Mouse (Mus musculus) midbrain, embryonic 16.5 days (tissue): ENCODE data around the gene Tcf7l1. TPM values are rescaled to one million over a fixed set of nuclear protein-coding genes. Genes with fewer than 3 reads are reported as not detected.
"Not testable (repeated sequence)": the region's sequence is repeated elsewhere in the genome, so short reads cannot be mapped to it uniquely, and the experiment has no call there.

Experiments
- ATAC-seq: fragments of 200-750 bp; cut with Nextera tagmentation; 2 replicates; pipeline ENCODE4 v1.8.0; 2017; ENCODE audit warnings: moderate TSS enrichment
- H3K27ac ChIP-seq: fragments of 300-500 bp; sonication (generic); 2 replicates; pipeline ENCODE4 v1.5.1; 2014; ENCODE audit warnings: mild to moderate bottlenecking, low read length, mixed read lengths
- H3K27me3 ChIP-seq: fragments of 300-500 bp; sonication (generic); 2 replicates; pipeline ENCODE4 v1.6.1; 2014; ENCODE audit warnings: low read depth, low read length, mixed read lengths; ENCODE audit not compliant: control insufficient read depth, insufficient read depth
- H3K36me3 ChIP-seq: fragments of 300-500 bp; sonication (generic); 2 replicates; pipeline ENCODE4 v1.6.1; 2014; ENCODE audit warnings: mild to moderate bottlenecking, low read length, moderate library complexity, mixed read lengths; ENCODE audit not compliant: control insufficient read depth, insufficient read depth
- H3K4me1 ChIP-seq: fragments of 300-500 bp; sonication (generic); 2 replicates; pipeline ENCODE4 v1.6.1; 2014; ENCODE audit warnings: mild to moderate bottlenecking, low read length, mixed read lengths; ENCODE audit not compliant: control insufficient read depth, insufficient read depth
- H3K4me2 ChIP-seq: fragments of 300-500 bp; sonication (generic); 2 replicates; pipeline ENCODE4 v1.6.1; 2014; ENCODE audit warnings: mild to moderate bottlenecking, low read length, mixed read lengths
- H3K4me3 ChIP-seq: fragments of 300-500 bp; sonication (generic); 2 replicates; pipeline ENCODE4 v1.5.1; 2014; ENCODE audit warnings: low read depth, mild to moderate bottlenecking, low read length, moderate library complexity, mixed read lengths
- H3K9ac ChIP-seq: fragments of 300-500 bp; sonication (generic); 2 replicates; pipeline ENCODE4 v1.6.1; 2014; ENCODE audit warnings: low read depth, low read length, mixed read lengths
- H3K9me3 ChIP-seq: fragments of 300-500 bp; sonication (generic); replicated peaks from 2 replicates; pipeline ENCODE4 v1.6.1; 2014; ENCODE audit warnings: mild to moderate bottlenecking, low read length, mixed read lengths; ENCODE audit not compliant: control insufficient read depth, poor library complexity, severe bottlenecking
- WGBS: fragments of 180-500 bp; shearing (Covaris S2); extraction: QIAGEN DNeasy Blood & Tissue Kit; methylation state at CpG from one replicate; pipeline ENCODE4 v1.1.7; 2014; 5-methylcytosine and 5-hydroxymethylcytosine counted together
- polyA plus RNA-seq: library from polyadenylated mRNA; unstranded; fragments of >200 nt; fragmentation: Nextera tagmentation; extraction: Ambion mirVana; gene quantifications from 2 replicates; pipeline ENCODE4 v1.2.1, GENCODE M21; 2015

The Tcf7l1 gene
- polyA plus RNA-seq, result 4.1 and 4.6 TPM in 2 replicates

DNA sequence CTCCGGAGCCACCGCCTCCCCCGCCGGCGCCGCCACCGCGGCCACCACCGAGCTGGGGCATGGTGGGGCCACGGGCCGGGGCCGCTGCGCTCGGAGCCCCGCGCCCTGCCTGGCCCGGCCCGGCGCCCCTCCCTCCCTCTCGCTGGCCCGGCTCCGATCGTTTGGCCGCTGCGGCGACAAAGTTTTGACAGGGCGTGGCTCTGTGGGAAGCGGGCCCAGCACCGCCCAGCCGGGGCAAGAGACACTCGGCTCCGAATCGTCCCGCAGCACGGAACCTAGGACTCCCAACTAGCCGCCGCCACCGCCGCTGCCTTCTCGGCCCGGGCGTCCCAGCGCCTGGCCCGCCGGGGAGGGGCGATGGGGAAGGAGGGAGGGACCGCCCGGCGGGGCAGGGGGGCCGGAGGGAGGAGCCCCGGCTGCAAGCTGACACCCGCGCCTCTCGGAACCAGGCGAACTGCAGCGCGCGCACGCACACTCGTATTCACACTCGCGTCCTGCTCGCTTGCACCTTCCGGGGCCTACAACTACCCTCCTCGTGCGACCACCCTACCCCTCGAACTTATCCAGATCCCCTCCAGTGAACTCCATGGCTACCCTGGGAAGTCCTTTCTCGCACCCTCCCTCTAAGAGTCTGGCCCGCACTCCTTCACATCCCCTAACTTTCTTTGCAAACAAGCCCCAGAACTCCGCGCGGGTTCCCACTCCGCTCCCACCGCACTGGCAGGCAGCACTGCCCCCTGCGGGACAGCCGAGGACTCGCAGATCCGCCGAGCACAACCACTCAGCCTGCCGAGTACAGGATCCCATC is at the start of gene Tcf7l1:
Gene Tcf7l1 (minus strand): TSS at position 363 of the 808 bp plus-strand sequence.
- peak; percentile 88 for ATAC-seq
- H3K36me3 ChIP-seq, result no peaks in the 10 kb centered on the region
- H3K9ac ChIP-seq, result peak within 1 kb of the TSS; percentile 66
- H3K27ac ChIP-seq, result peak within 1 kb of the TSS; percentile 76
- peak within 1 kb of the TSS; percentile 100 for H3K4me2 ChIP-seq
- peaks cover 14% of the 10 kb centered on the region for H3K4me1 ChIP-seq
- peak within 1 kb of the TSS; percentile 68 for H3K4me3 ChIP-seq
- H3K9me3 ChIP-seq, result no peaks in the 10 kb centered on the region
- peaks cover 12% of the 10 kb centered on the region for H3K27me3 ChIP-seq
- under 1% methylated on average over 60 of the region's 80 CpGs for WGBS

DNA sequence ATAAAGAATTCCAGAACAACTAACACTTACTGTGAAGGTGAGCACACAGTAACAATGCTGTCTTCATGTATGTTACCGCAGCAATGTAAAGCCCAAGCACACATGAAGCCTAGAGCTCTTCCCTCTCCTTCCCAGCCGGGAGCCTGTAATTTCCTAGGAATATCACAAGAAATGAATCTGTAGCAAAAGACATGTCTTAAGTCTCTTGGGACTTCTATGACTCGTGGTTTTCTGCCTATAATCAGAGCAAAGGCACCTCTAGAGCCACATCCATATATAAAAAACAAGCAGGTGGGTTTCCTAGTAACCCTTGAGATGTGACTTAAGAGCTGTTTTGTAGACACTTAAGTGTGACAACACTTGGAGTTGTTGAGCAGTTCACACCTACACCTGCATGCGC is 48.7 kb upstream of the Tcf7l1 start:
- WGBS, result 90% methylated on average over 4 of the region's 4 CpGs
- H3K9ac ChIP-seq, result no peak overlapping the region

GRCm38 (mm10) chr6:72834518-72834917 is 45.5 kb upstream of the Tcf7l1 start:
- Histone ChIP-seq H3K36me3 (no peaks in the 10 kb centered on the region; the same call in 1 of the 2 replicates), H3K4me2 (no peak overlapping the region), H3K4me3 (no peak overlapping the region), H3K27ac (no peak overlapping the region), H3K9ac (no peak overlapping the region), H3K4me1 (no peaks in the 10 kb centered on the region), H3K9me3 (no peaks in the 10 kb centered on the region), H3K27me3 (no peaks in the 10 kb centered on the region)
- ATAC-seq, result no peak
- WGBS, result 63% methylated on average over 4 of the region's 4 CpGs

More for the DNA sequence above, 48.7 kb upstream of the Tcf7l1 start:
- H3K36me3 ChIP-seq, result peaks cover 3% of the 10 kb centered on the region; the same call in 1 of the 2 replicates
- no peak overlapping the region for H3K4me2 ChIP-seq
- H3K4me3 ChIP-seq, result no peak overlapping the region
- H3K27ac ChIP-seq, result no peak overlapping the region
- no peak for ATAC-seq
- H3K9me3 ChIP-seq, result no peaks in the 10 kb centered on the region
- no peaks in the 10 kb centered on the region for H3K4me1 ChIP-seq
- no peaks in the 10 kb centered on the region for H3K27me3 ChIP-seq

DNA sequence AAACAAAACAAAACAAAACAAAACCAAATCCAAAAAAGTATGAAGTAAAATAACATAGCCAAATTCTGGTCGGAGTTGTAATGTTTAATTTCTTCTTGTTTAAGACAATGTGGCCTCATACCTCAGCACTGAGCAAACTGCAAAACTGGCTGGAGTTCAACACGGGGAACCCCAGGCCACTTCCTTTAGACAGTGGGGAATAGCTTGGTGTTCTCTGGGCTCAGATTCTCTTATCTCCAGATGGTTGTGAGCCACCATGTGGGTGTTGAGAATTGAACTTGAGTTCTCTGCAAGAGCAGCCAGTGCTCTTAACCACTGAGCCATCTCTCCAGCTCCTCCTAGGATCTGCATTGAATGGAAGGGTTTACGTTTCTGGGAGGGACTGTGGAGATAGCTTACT is 42.8 kb upstream of the Tcf7l1 start:
- ATAC-seq, result no peak

GRCm38 (mm10) chr6:72831276-72831675 is 42.2 kb upstream of the Tcf7l1 start:
- 32% methylated on average over 3 of the region's 3 CpGs for WGBS
- no peaks in the 10 kb centered on the region for H3K36me3 ChIP-seq
- H3K27me3 ChIP-seq, result no peaks in the 10 kb centered on the region
- no peak overlapping the region for H3K9ac ChIP-seq
- H3K9me3 ChIP-seq, result no peaks in the 10 kb centered on the region
- no peak for ATAC-seq
- H3K4me3 ChIP-seq, result no peak overlapping the region
- no peak overlapping the region for H3K27ac ChIP-seq
- H3K4me2 ChIP-seq, result no peak overlapping the region
- no peaks in the 10 kb centered on the region for H3K4me1 ChIP-seq

More for the DNA sequence above, 42.8 kb upstream of the Tcf7l1 start:
- Histone ChIP-seq H3K4me2 (no peak overlapping the region), H3K27me3 (no peaks in the 10 kb centered on the region), H3K4me1 (no peaks in the 10 kb centered on the region), H3K4me3 (no peak overlapping the region), H3K9ac (no peak overlapping the region), H3K36me3 (no peaks in the 10 kb centered on the region; the same call in 1 of the 2 replicates), H3K9me3 (no peaks in the 10 kb centered on the region), H3K27ac (no peak overlapping the region)
- WGBS, result 59% methylated on average over 3 of the region's 3 CpGs

- H3K4me3 ChIP-seq, result no peak overlapping the region
- no peak overlapping the region for H3K9ac ChIP-seq
- peaks cover 10% of the 10 kb centered on the region for H3K4me1 ChIP-seq
- H3K27ac ChIP-seq, result no peak overlapping the region
- 70% methylated on average over 3 of the region's 3 CpGs for WGBS
- no peak for ATAC-seq
- no peaks in the 10 kb centered on the region for H3K36me3 ChIP-seq
- H3K9me3 ChIP-seq, result no peaks in the 10 kb centered on the region
- no peak overlapping the region for H3K4me2 ChIP-seq
- H3K27me3 ChIP-seq, result no peaks in the 10 kb centered on the region
Observed at GRCm38 (mm10) chr6:72828857-72829256, 39.8 kb upstream of the Tcf7l1 start.

- not testable (repeated sequence) for H3K27ac ChIP-seq, ATAC-seq, H3K9ac ChIP-seq, H3K36me3 ChIP-seq, H3K4me3 ChIP-seq, H3K9me3 ChIP-seq, H3K27me3 ChIP-seq
- WGBS, result 12% methylated on average over 7 of the region's 9 CpGs
- H3K4me2 ChIP-seq, result peak overlapping the region; percentile 17; the same call in 1 of the 2 replicates
- H3K4me1 ChIP-seq, result peaks cover 10% of the 10 kb centered on the region
Observed at GRCm38 (mm10) chr6:72828037-72828436, 39.0 kb upstream of the Tcf7l1 start.

GRCm38 (mm10) chr6:72825762-72826161 is 36.7 kb upstream of the Tcf7l1 start:
- no peak overlapping the region for H3K9ac ChIP-seq
- no peak overlapping the region for H3K27ac ChIP-seq
- no peak for ATAC-seq
- no peaks in the 10 kb centered on the region for H3K9me3 ChIP-seq
- no peaks in the 10 kb centered on the region for H3K27me3 ChIP-seq
- H3K4me2 ChIP-seq, result no peak overlapping the region
- peaks cover 10% of the 10 kb centered on the region for H3K4me1 ChIP-seq
- no peaks in the 10 kb centered on the region for H3K36me3 ChIP-seq
- WGBS, result 50% methylated on average over 9 of the region's 9 CpGs
- H3K4me3 ChIP-seq, result no peak overlapping the region

DNA sequence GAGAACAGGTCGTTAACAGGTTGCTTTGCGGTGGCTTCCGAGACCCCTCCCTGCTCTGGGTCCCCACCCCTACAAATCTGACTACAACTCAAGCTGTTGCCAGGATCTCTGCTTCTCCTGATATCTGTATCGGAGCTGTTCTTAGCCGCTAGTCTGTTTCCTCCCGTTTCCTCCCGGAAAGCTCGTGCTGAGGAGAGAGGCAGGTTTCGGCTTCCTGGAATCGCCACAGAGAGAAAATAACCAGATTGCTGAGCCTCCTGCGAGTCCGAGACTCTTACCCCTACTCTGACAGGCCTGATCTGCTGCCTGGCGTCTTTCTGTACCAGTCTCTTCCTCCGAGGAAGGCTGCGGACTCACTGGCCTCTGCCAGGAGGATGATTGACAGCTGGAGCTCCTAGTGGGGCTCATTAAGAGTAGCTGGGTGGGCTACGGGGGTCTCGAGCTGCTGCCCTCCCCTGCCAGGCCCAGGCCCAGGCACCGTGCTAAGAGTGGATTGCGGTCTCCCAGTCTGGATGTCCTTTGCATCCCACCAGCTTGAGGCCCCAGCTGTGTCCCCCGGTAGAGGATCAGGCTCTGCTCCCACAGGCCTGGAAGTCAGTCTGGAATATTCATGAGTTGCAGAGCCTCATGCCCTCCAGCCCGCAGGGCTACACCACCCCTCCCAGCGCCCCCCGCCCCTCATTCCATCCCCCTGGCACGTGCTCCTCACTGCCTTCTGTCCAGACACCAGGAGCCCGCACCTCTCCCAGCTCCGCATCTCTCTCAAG is 36.1 kb upstream of the Tcf7l1 start:
- H3K9me3 ChIP-seq, result no peaks in the 10 kb centered on the region
- H3K9ac ChIP-seq, result peak overlapping the region; percentile 59
- H3K4me2 ChIP-seq, result peak overlapping the region; percentile 55
- H3K27me3 ChIP-seq, result no peaks in the 10 kb centered on the region
- H3K4me1 ChIP-seq, result peaks cover 10% of the 10 kb centered on the region
- no peaks in the 10 kb centered on the region for H3K36me3 ChIP-seq
- 2% methylated on average over 26 of the region's 26 CpGs for WGBS
- ATAC-seq, result peak; percentile 68
- peak overlapping the region; percentile 19 for H3K4me3 ChIP-seq
- peak overlapping the region; percentile 49 for H3K27ac ChIP-seq
